Comparison of ENCODE assay signal across 11 mouse cellular contexts in genomic region chr12:55387083-55387787, GRCm38 (mm10). TPM values are rescaled to one million over a fixed set of nuclear protein-coding genes. Genes with fewer than 3 reads are reported as not detected.
DNase-seq lines count a peak whose midpoint lies in the region; ATAC-seq and TF ChIP-seq lines count a peak whose summit lies in the region.
"Had no signal": no experiment of that assay in that cellular context is flagged by ENCODE, and none has a peak within 500 bp of the region (broad histone marks: within the 10 kb centered on the region; RNA-seq: fewer than 3 reads in every experiment).

No protein-coding gene starts in this region.

- H3K27me3 ChIP-seq in kidney, embryonic 16.5 days (ENCODE audit: insufficient read depth, low read length), result no peaks in the 10 kb centered on the region
- H3K27me3 ChIP-seq in G1E (ENCODE audit: insufficient read depth, low read length), result no peaks in the 10 kb centered on the region

- no peak overlapping the region for H3K4me2 ChIP-seq in kidney, embryonic 16.5 days (replicated peaks; ENCODE audit: low read depth, low read length)

- 70% methylated on average over 7 of the region's 7 CpGs for WGBS in kidney, embryonic 16.5 days

- peak overlapping the region; percentile 54; the same call in 1 of the 2 replicates for H3K27ac ChIP-seq in kidney, embryonic 16.5 days (ENCODE audit: low read length)
- H3K27ac ChIP-seq: liver, embryonic 14.5 days had no signal

- ATAC-seq in kidney, embryonic 16.5 days (ENCODE audit: low FRiP score, low TSS enrichment), result no peak; the same call in 1 of the 2 replicates
- 0 out of 2 replicates have a peak, but pooled peaks have one; percentile 35 for ATAC-seq in G1E (ENCODE audit: extremely low read depth, insufficient number of reproducible peaks, low FRiP score, poor library complexity, severe bottlenecking)
- ATAC-seq in granulocyte monocyte progenitor cell, adult 5-6 weeks (replicated peaks; ENCODE audit: poor library complexity, severe bottlenecking), result peak; percentile 8

- H3K4me1 ChIP-seq in kidney, embryonic 16.5 days (ENCODE audit: insufficient read depth, low read length), result 0 out of 2 replicates have a peak, but pooled peaks cover 5% of the 10 kb centered on the region
- H3K4me1 ChIP-seq in G1E (ENCODE audit: insufficient read depth, low read depth, low read length), result peaks cover 71% of the 10 kb centered on the region

- no peak overlapping the region for H3K4me3 ChIP-seq in kidney, embryonic 16.5 days (ENCODE audit: low read length)
- H3K4me3 ChIP-seq in G1E (ENCODE audit: low read depth, low read length), result peak overlapping the region; percentile 36; the same call in 1 of the 2 replicates

- no peaks in the 10 kb centered on the region for H3K36me3 ChIP-seq in kidney, embryonic 16.5 days (ENCODE audit: insufficient read depth, low read length)
- peaks cover 31% of the 10 kb centered on the region for H3K36me3 ChIP-seq in G1E (replicated peaks)

- TF ChIP-seq CTCF in G1E (IDR thresholded peaks at IDR 0.05; ENCODE audit: low read depth, low read length), result no peak

- H3K9me3 ChIP-seq in kidney, embryonic 16.5 days (ENCODE audit: low read length), result no peaks in the 10 kb centered on the region
- H3K9me3 ChIP-seq in G1E (replicated peaks), result no peaks in the 10 kb centered on the region

- no peak overlapping the region for H3K9ac ChIP-seq in kidney, embryonic 16.5 days (replicated peaks; ENCODE audit: low read length)
- H3K9ac ChIP-seq: liver, embryonic 14.5 days had no signal

- no peak for DNase-seq in kidney, adult 8-10 months
- DNase-seq in 416B (ENCODE audit: low read depth) (peak; percentile 70), G1E (ENCODE audit: low spot score) (peak; percentile 47)
- DNase-seq in embryo, embryonic 10.5 days (ENCODE audit: low spot score), result no peak
- no peak for DNase-seq in retina, embryonic 14.5 days (ENCODE audit: low spot score)
- DNase-seq in cerebellum, postnatal 10 days, result no peak
- DNase-seq: heart, postnatal 4 days; right cerebral cortex, postnatal 25 days had no signal

RNA-seq across cellular contexts. Expression of gene Psma6, which starts 3.2 kb away (rescaled TPM):
- 409 and 418 TPM in 2 replicates for polyA plus RNA-seq in kidney, embryonic 16.5 days (2015; fragmentation: Nextera tagmentation; extraction: Ambion mirVana)
- total RNA-seq in G1E (2014; fragmentation: Nextera tagmentation) (174 and 191 TPM in 2 replicates), G1E (2017) (518 and 536 TPM in 2 replicates)
- 26.6 and 37.1 TPM in 2 replicates for polyA plus RNA-seq in G1E (2012)
- 302 and 383 TPM in 2 replicates for total RNA-seq in granulocyte monocyte progenitor cell, adult 5-6 weeks (2014; fragmentation: Nextera tagmentation)
- total RNA-seq in granulocyte monocyte progenitor cell, adult 5-6 weeks (2017), result 365 and 381 TPM in 2 replicates

Comparison
In these comparisons a context has a peak if more than half of its experiments do, and no peak if none do; other contexts are left out.
1. DNase-seq: peak in 416B (single experiment) and G1E (single experiment); none in kidney, adult 8-10 months (0 of 2), embryo, embryonic 10.5 days (single experiment), retina, embryonic 14.5 days (single experiment) and cerebellum, postnatal 10 days (0 of 2).